Mouse (Mus musculus): Measurements from ENCODE around the gene Spon1. TPM values are rescaled to one million over a fixed set of nuclear protein-coding genes. Genes with fewer than 3 reads are reported as not detected.

Gene Spon1
- polyA plus RNA-seq, 1 experiment = 1.8 TPM

DNA sequence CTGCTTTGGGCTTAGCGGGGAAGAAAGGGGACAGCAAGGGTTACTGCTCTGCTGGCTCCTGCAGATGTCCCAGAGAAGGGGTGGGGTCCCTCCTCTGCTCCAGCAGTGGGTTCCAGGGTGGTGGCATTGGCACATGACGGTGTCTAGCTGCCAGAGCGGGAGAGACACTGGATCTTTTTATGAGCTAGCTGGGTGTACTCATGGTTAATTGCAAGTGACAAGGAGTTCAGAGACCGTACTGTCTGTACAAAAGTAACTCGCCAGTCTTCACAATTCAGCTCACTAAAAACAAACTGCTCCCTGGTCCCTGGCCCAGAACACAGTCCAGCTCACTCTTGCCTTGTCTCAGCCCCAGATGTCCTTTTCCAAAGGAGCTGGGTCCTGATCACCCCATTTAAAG, 26.2 kb downstream of the Spon1 start:
- Histone ChIP-seq H3K36me3 (ENCODE audit: control insufficient read depth, insufficient read depth, low read length, poor library complexity, severe bottlenecking) (no peaks in the 10 kb centered on the region), H3K27ac (ENCODE audit: insufficient read depth, low read length) (no peak overlapping the region), H3K4me3 (ENCODE audit: low read depth, low read length) (no peak overlapping the region), H3K27me3 (ENCODE audit: control insufficient read depth, insufficient read depth, low read length, poor library complexity, severe bottlenecking) (no peaks in the 10 kb centered on the region; the same call in 1 of the 2 replicates), H3K4me1 (ENCODE audit: control insufficient read depth, insufficient read depth, low read length) (no peaks in the 10 kb centered on the region), H3K9me3 (replicated peaks; ENCODE audit: control insufficient read depth, insufficient read depth, low read length, poor library complexity, severe bottlenecking) (no peaks in the 10 kb centered on the region), H3K9ac (ENCODE audit: low read depth, poor library complexity, severe bottlenecking) (no peak overlapping the region)
- no peak for TF ChIP-seq EP300 (IDR thresholded peaks at IDR 0.05; ENCODE audit: insufficient read depth, low read depth, low read length)
- no peak for TF ChIP-seq CTCF (IDR thresholded peaks at IDR 0.05; ENCODE audit: low read depth, low read length)
- no peak for TF ChIP-seq POLR2A (IDR thresholded peaks at IDR 0.05; ENCODE audit: insufficient read depth, low read length)

DNA sequence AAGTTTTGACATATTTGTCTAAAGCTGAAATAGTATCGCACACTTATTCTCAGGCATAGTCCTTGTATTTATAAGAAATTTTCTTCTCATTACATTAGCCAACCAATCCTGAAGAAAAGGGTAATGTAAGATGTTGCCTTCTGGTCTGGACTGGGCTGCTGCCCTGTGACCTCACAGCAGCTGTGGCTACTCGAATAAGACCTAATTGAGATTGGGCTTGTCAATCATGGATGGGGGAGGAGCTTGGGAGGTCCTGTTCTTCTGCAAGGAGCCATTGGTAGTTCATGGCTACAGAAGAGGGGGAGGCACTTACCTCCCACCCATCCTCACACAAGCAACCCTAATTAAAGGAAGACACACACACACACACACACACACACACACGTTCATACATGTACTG, 27.1 kb downstream of the Spon1 start:
- Histone ChIP-seq H3K9ac (ENCODE audit: low read depth, poor library complexity, severe bottlenecking) (no peak overlapping the region), H3K27me3 (ENCODE audit: control insufficient read depth, insufficient read depth, low read length, poor library complexity, severe bottlenecking) (no peaks in the 10 kb centered on the region; the same call in 1 of the 2 replicates), H3K9me3 (replicated peaks; ENCODE audit: control insufficient read depth, insufficient read depth, low read length, poor library complexity, severe bottlenecking) (no peaks in the 10 kb centered on the region), H3K4me3 (ENCODE audit: low read depth, low read length) (no peak overlapping the region), H3K36me3 (ENCODE audit: control insufficient read depth, insufficient read depth, low read length, poor library complexity, severe bottlenecking) (no peaks in the 10 kb centered on the region), H3K4me1 (ENCODE audit: control insufficient read depth, insufficient read depth, low read length) (no peaks in the 10 kb centered on the region), H3K27ac (ENCODE audit: insufficient read depth, low read length) (no peak overlapping the region)
- no peak for TF ChIP-seq POLR2A (IDR thresholded peaks at IDR 0.05; ENCODE audit: insufficient read depth, low read length)
- TF ChIP-seq CTCF (IDR thresholded peaks at IDR 0.05; ENCODE audit: low read depth, low read length) = no peak
- no peak for TF ChIP-seq EP300 (IDR thresholded peaks at IDR 0.05; ENCODE audit: insufficient read depth, low read depth, low read length)

DNA sequence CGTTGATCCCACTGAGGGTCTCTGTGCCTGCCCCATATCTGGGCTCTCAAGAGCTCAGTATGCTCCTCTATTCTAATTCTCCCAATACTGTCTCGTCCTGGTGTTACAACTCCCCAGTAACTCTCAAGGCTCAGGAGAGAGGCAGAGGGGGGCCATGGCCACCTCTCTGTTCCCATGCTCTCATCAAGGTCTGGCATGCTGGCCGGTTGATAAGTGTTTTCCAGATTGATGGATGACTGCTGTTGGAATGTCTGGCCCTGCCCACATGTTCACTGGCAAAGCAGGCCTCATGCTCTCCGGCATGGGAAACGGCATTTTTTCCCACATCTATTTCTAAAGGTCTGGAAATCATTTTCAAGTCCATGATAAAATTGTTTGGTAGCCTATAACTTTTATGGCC, 29.4 kb downstream of the Spon1 start:
- H3K9me3 ChIP-seq (replicated peaks; ENCODE audit: control insufficient read depth, insufficient read depth, low read length, poor library complexity, severe bottlenecking) = no peaks in the 10 kb centered on the region
- no peak for TF ChIP-seq EP300 (IDR thresholded peaks at IDR 0.05; ENCODE audit: insufficient read depth, low read depth, low read length)
- no peak for TF ChIP-seq POLR2A (IDR thresholded peaks at IDR 0.05; ENCODE audit: insufficient read depth, low read length)
- no peak for TF ChIP-seq CTCF (IDR thresholded peaks at IDR 0.05; ENCODE audit: low read depth, low read length)
- H3K9ac ChIP-seq (ENCODE audit: low read depth, poor library complexity, severe bottlenecking) = no peak overlapping the region
- H3K4me1 ChIP-seq (ENCODE audit: control insufficient read depth, insufficient read depth, low read length) = no peaks in the 10 kb centered on the region
- no peak overlapping the region for H3K4me3 ChIP-seq (ENCODE audit: low read depth, low read length)
- no peaks in the 10 kb centered on the region for H3K27me3 ChIP-seq (ENCODE audit: control insufficient read depth, insufficient read depth, low read length, poor library complexity, severe bottlenecking)
- H3K27ac ChIP-seq (ENCODE audit: insufficient read depth, low read length) = no peak overlapping the region
- H3K36me3 ChIP-seq (ENCODE audit: control insufficient read depth, insufficient read depth, low read length, poor library complexity, severe bottlenecking) = no peaks in the 10 kb centered on the region

DNA sequence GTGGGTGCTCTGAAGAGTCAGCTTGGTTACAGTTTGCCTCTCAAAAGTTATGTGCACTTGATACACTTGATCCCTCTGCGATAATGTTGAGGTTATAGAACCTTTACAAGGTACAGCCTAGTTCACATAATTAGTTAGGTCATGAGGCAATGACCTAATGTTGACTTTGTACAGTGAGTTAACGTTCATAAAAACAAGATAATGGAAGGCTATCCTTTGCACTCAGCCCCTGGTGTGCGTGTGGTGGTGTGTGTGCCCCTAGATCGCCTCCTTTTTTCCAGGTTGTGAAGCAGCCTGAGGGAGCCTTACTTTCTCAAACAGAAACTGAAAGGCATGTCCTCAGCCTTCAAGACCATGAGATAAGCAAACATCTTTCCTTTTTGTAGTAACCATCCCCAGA, 31.3 kb downstream of the Spon1 start:
- Histone ChIP-seq H3K9ac (ENCODE audit: low read depth, poor library complexity, severe bottlenecking) (no peak overlapping the region), H3K9me3 (replicated peaks; ENCODE audit: control insufficient read depth, insufficient read depth, low read length, poor library complexity, severe bottlenecking) (no peaks in the 10 kb centered on the region), H3K4me3 (ENCODE audit: low read depth, low read length) (no peak overlapping the region), H3K36me3 (ENCODE audit: control insufficient read depth, insufficient read depth, low read length, poor library complexity, severe bottlenecking) (no peaks in the 10 kb centered on the region), H3K27me3 (ENCODE audit: control insufficient read depth, insufficient read depth, low read length, poor library complexity, severe bottlenecking) (no peaks in the 10 kb centered on the region), H3K4me1 (ENCODE audit: control insufficient read depth, insufficient read depth, low read length) (no peaks in the 10 kb centered on the region), H3K27ac (ENCODE audit: insufficient read depth, low read length) (no peak overlapping the region)
- TF ChIP-seq CTCF (IDR thresholded peaks at IDR 0.05; ENCODE audit: low read depth, low read length) (no peak), POLR2A (IDR thresholded peaks at IDR 0.05; ENCODE audit: insufficient read depth, low read length) (no peak), EP300 (IDR thresholded peaks at IDR 0.05; ENCODE audit: insufficient read depth, low read depth, low read length) (no peak)

DNA sequence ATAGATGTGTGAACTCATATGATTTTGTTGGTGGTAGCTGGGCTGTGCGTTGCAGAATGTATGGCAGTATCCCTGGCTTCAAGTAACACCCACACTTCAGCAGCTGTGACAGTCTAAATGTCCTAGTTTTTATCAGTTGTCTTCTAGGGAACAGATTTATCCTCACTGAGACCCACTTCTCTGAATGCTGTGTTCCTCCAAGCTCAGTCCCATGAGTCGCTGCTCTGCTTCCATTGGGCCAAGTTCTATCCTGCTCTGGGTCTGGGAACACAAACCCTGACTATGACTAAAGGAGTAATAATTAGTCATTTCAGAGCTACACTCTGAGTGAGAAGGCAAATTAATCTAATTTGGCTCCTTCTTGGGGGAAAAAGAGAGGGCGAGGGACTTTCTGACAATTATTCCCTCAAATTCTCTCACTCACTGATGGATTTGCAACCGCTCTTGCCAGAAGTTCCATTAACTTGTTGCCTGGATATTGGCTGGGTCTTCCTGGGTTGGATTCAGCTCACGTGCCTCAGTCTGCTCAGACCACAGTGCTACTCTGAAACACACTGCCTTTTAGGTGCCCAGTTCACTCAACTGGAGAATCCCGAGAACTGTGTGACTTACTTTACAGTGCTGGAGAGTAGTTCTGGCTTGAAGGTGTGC, 32.9 kb downstream of the Spon1 start:
- Histone ChIP-seq H3K4me1 (ENCODE audit: control insufficient read depth, insufficient read depth, low read length) (no peaks in the 10 kb centered on the region), H3K27me3 (ENCODE audit: control insufficient read depth, insufficient read depth, low read length, poor library complexity, severe bottlenecking) (no peaks in the 10 kb centered on the region), H3K9ac (ENCODE audit: low read depth, poor library complexity, severe bottlenecking) (no peak overlapping the region), H3K36me3 (ENCODE audit: control insufficient read depth, insufficient read depth, low read length, poor library complexity, severe bottlenecking) (no peaks in the 10 kb centered on the region), H3K9me3 (replicated peaks; ENCODE audit: control insufficient read depth, insufficient read depth, low read length, poor library complexity, severe bottlenecking) (no peaks in the 10 kb centered on the region), H3K4me3 (ENCODE audit: low read depth, low read length) (no peak overlapping the region), H3K27ac (ENCODE audit: insufficient read depth, low read length) (no peak overlapping the region)
- TF ChIP-seq POLR2A (IDR thresholded peaks at IDR 0.05; ENCODE audit: insufficient read depth, low read length) (no peak), CTCF (IDR thresholded peaks at IDR 0.05; ENCODE audit: low read depth, low read length) (no peak), EP300 (IDR thresholded peaks at IDR 0.05; ENCODE audit: insufficient read depth, low read depth, low read length) (no peak)

DNA sequence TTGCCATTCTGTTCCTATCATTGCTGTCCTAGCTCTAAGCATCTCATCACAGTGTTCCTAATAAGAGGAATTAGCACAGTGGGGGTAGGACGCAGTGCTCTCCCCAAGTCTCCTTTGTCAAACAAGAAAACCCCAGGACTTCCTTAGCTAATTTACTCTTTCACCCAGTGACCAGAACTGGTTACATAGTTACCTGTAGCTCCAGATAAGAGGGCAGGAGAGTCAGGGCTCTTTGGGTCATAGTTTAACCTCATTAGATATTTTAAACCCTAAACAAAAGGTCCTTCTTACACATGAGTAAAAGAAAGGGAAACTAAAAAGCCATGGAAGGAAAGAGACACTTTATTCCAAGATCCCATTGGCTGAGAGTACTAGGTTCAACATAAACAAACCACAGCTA, 44.0 kb downstream of the Spon1 start:
- TF ChIP-seq CTCF (IDR thresholded peaks at IDR 0.05; ENCODE audit: low read depth, low read length) (no peak), EP300 (IDR thresholded peaks at IDR 0.05; ENCODE audit: insufficient read depth, low read depth, low read length) (no peak), POLR2A (IDR thresholded peaks at IDR 0.05; ENCODE audit: insufficient read depth, low read length) (no peak)
- Histone ChIP-seq H3K27ac (ENCODE audit: insufficient read depth, low read length) (no peak overlapping the region), H3K9me3 (replicated peaks; ENCODE audit: control insufficient read depth, insufficient read depth, low read length, poor library complexity, severe bottlenecking) (no peaks in the 10 kb centered on the region), H3K4me1 (ENCODE audit: control insufficient read depth, insufficient read depth, low read length) (no peaks in the 10 kb centered on the region), H3K9ac (ENCODE audit: low read depth, poor library complexity, severe bottlenecking) (no peak overlapping the region), H3K36me3 (ENCODE audit: control insufficient read depth, insufficient read depth, low read length, poor library complexity, severe bottlenecking) (no peaks in the 10 kb centered on the region; the same call in 1 of the 2 replicates), H3K4me3 (ENCODE audit: low read depth, low read length) (no peak overlapping the region), H3K27me3 (ENCODE audit: control insufficient read depth, insufficient read depth, low read length, poor library complexity, severe bottlenecking) (no peaks in the 10 kb centered on the region)

All from ES-Bruce4 (cell line).